Mouse (Mus musculus) brain, embryonic 14.5 days (tissue): ENCODE data around the gene Rnf141.

Source experiments
- CTCF ChIP-seq: fragments of 200-500 bp; IDR thresholded peaks from 2 replicates; pipeline ENCODE4 v1.5.1; 2012; ENCODE audit warnings: inconsistent platforms, mild to moderate bottlenecking, moderate library complexity, borderline replicate concordance; ENCODE audit not compliant: insufficient read depth, insufficient read length; ENCODE audit errors: extremely low read depth
- POLR2A ChIP-seq: fragments of 200-500 bp; IDR thresholded peaks from 2 replicates; pipeline ENCODE4 v1.6.1; 2012; ENCODE audit warnings: mild to moderate bottlenecking, inconsistent platforms, borderline replicate concordance; ENCODE audit not compliant: poor library complexity, insufficient read depth, insufficient read length, severe bottlenecking; ENCODE audit errors: extremely low read depth

DNA sequence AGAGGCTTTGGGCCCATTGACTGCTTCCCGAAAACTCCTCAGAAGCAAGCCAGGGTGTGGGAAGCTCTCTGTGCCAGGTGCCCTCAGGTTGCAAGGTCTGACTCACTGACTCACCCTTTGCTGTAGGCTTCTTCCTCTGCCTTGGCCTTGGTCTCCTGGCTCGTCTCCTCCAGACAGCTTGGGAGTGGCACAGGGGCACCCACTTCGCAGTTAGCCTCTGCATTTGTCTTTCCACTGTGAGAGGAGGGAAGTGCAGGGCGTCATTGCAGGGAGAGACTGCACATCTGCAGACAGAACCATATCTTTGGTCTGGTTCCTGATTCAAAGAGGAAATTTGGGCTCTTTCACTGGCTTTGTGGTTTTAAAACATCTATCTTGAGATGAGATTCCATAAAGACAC, 33.8 kb upstream of the Rnf141 start:
- TF ChIP-seq CTCF (no peak), POLR2A (no peak)
